Mouse (Mus musculus) forebrain, postnatal 0 days (tissue): ENCODE results near the gene Tbc1d16. TPM values are rescaled to one million over a fixed set of nuclear protein-coding genes. Genes with fewer than 3 reads are reported as not detected.
A peak's percentile ranks its signal among the peaks of the same experiment; 100 is the strongest.
"Not testable (repeated sequence)": the region's sequence is repeated elsewhere in the genome, so short reads cannot be mapped to it uniquely, and the experiment has no call there.

Experiments
- ATAC-seq: fragments of 200-750 bp; cut with Nextera tagmentation; 2 replicates; pipeline ENCODE4 v1.8.0; 2017; ENCODE audit warnings: mild to moderate bottlenecking, moderate library complexity
- DNase-seq: peaks from one replicate; pipeline ENCODE4 v3.0.0-alpha.2; 2015
- H3K27ac ChIP-seq: fragments of 300-500 bp; sonication (generic); 2 replicates; pipeline ENCODE4 v1.5.1; 2014; ENCODE audit warnings: low read depth, mild to moderate bottlenecking, antibody characterized with exemption, low read length, moderate library complexity, mixed read lengths
- H3K27me3 ChIP-seq: fragments of 300-500 bp; sonication (generic); 2 replicates; pipeline ENCODE4 v1.6.1; 2014; ENCODE audit warnings: mild to moderate bottlenecking, low read length, mixed read lengths; ENCODE audit not compliant: insufficient read depth
- H3K36me3 ChIP-seq: fragments of 300-500 bp; sonication (generic); 2 replicates; pipeline ENCODE4 v1.6.1; 2014; ENCODE audit warnings: mild to moderate bottlenecking, moderate library complexity; ENCODE audit not compliant: insufficient read depth
- H3K4me1 ChIP-seq: fragments of 300-500 bp; sonication (generic); 2 replicates; pipeline ENCODE4 v1.6.1; 2014; ENCODE audit warnings: antibody characterized with exemption; ENCODE audit not compliant: insufficient read depth
- H3K4me2 ChIP-seq: fragments of 300-500 bp; sonication (generic); 2 replicates; pipeline ENCODE4 v1.6.1; 2014; ENCODE audit warnings: low read depth, mild to moderate bottlenecking, moderate library complexity
- H3K4me3 ChIP-seq: fragments of 300-500 bp; sonication (generic); 2 replicates; pipeline ENCODE4 v1.5.1; 2014; ENCODE audit warnings: low read depth, low read length, mixed read lengths
- H3K9ac ChIP-seq: fragments of 300-500 bp; sonication (generic); 2 replicates; pipeline ENCODE4 v1.6.1; 2014; ENCODE audit warnings: mild to moderate bottlenecking
- H3K9me3 ChIP-seq: fragments of 300-500 bp; sonication (generic); 2 replicates; pipeline ENCODE4 v1.6.1; 2016; ENCODE audit warnings: low read length
- CTCF ChIP-seq: sonication (generic); IDR thresholded peaks from 2 replicates; pipeline ENCODE4 v1.5.1; 2016; ENCODE audit warnings: antibody characterized with exemption, control low read depth, low read depth
- WGBS: fragments of 180-500 bp; shearing (Covaris S2); extraction: QIAGEN DNeasy Blood & Tissue Kit; methylation state at CpG from one replicate; pipeline ENCODE4 v1.1.7; 2014; 5-methylcytosine and 5-hydroxymethylcytosine counted together
- polyA plus RNA-seq: library from polyadenylated mRNA; unstranded; fragments of >200 nt; fragmentation: Nextera tagmentation; extraction: Ambion mirVana; gene quantifications from 2 replicates; pipeline ENCODE4 v1.2.1, GENCODE M21; 2015
- total RNA-seq: library from RNA; depleted of rRNA; stranded (reverse); fragments of >200 nt; gene quantifications from 2 replicates; pipeline ENCODE4 v1.2.3, GENCODE M21; 2014; rRNA removed

Gene Tbc1d16
- total RNA-seq (133 and 153 TPM in 2 replicates), polyA plus RNA-seq (41.2 and 60.4 TPM in 2 replicates)

DNA sequence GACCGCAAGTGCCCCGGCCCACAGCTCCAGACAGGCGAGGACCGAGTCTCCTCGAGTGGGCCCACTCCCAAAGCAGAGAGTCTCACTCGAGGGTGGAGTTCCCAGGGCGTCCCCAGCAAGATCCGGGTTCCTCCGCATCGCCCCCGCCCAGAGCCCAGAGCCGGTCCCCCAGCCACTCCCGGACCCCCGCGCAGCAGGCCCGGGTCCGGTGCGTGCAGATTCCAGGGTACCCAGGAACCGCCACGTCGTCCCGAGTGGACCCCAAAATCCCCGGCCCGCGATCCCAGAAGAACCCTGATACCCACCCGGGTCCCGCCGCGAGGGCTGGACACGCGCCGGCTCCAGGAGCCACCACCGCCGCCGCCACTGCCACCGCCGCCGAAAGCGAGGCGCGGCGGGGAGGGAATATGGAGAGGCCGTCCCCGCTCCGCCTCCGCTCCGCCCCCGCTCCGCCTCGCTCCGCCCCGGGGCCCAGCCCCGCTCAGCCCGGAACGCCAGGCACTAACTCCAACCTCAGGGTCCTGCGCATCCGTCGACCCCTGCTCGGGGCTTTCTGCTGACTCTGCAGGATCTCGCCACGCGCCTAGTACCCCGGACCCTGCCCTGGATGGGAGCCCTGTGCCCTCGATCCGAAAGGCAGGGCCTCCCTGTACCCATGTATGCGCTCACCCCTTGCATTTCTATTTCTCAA is at the start of gene Tbc1d16, which contains the start of gene Ccdc40:
Tbc1d16 (minus strand) TSS at position 409 of the 691 bp plus-strand sequence.
Ccdc40 (plus strand) TSS at position 482 of the 691 bp plus-strand sequence.
- 2% methylated on average over 50 of the region's 66 CpGs for WGBS
- Histone ChIP-seq H3K27ac (peak within 1 kb of the TSS; percentile 64), H3K36me3 (no peaks in the 10 kb centered on the region), H3K27me3 (no peaks in the 10 kb centered on the region), H3K4me3 (peak within 1 kb of the TSS; percentile 73), H3K4me2 (peak within 1 kb of the TSS; percentile 97), H3K9me3 (no peaks in the 10 kb centered on the region), H3K4me1 (peaks cover 32% of the 10 kb centered on the region), H3K9ac (peak within 1 kb of the TSS; percentile 77)
- DNase-seq (peak; percentile 84), ATAC-seq (peak; percentile 91)
- TF ChIP-seq CTCF = no peak

DNA sequence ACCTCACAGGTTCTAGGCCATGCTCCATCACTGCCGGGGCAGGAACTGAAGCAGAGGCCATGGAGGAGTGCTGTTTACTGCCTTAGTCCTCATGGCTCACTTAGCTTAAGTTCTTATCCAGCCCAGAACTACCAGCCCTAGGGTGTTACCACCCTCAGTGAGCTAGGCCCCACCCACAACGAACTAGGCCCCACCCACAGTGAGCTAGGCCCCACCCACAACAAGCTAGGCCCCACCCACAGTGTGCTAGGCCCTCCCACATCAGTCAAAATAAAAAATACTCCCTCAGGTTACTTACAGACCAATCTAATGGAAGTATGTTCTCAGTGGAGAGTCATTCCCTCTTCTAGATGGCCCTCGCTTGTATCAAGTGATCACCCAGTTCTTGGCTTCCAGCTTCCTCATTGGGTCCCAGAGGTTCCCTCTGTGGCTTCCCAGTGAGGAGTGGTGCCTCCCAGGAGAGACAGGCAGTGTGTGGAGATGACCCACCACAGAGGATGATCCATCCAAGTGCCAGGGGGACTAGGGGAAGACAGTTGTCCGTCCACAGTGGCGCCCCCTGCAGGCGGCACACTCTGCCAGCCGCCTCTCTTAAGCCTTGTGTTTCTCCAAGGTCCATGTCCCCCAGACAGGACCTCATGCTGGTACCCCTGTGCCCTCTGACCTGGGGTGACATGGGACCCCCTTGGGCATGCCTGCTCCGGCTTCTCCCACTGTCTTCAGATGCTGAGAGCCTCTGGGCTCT is 45.1 kb upstream of the Tbc1d16 start:
- Histone ChIP-seq H3K36me3 (peaks cover 42% of the 10 kb centered on the region), H3K9ac (no peak overlapping the region), H3K4me2 (no peak overlapping the region), H3K27me3 (no peaks in the 10 kb centered on the region), H3K4me3 (no peak overlapping the region), H3K9me3 (no peaks in the 10 kb centered on the region), H3K4me1 (peaks cover 6% of the 10 kb centered on the region), H3K27ac (no peak overlapping the region)
- DNase-seq = no peak
- ATAC-seq = no peak
- peak; percentile 37; the same call in 1 of the 2 replicates for TF ChIP-seq CTCF
- 88% methylated on average over 8 of the region's 8 CpGs for WGBS

DNA sequence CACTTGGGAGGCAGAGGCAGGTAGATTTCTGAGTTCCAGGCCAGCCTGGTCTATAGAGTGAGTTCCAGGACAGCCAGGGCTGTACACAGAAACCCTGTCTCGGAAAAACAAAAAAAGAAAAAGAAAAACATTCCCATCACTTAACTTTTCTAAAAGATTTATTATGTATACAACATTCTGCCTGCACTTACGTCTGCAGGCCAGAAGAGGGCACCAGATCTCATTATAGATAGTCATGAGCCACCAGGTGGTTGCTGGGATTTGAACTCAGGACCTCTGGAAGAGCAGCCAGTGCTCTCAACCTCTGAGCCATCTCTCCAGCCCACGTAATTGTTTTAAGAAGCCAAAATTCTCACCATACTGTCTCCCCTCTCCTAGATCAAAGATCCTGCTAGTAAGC is 44.2 kb upstream of the Tbc1d16 start:
- peaks cover 13% of the 10 kb centered on the region for H3K4me1 ChIP-seq
- 60% methylated on average over 3 of the region's 3 CpGs for WGBS
- not testable (repeated sequence) for H3K27me3 ChIP-seq, H3K4me3 ChIP-seq, ATAC-seq, DNase-seq, H3K27ac ChIP-seq, H3K9ac ChIP-seq, H3K9me3 ChIP-seq, H3K4me2 ChIP-seq
- TF ChIP-seq CTCF = peak; percentile 59
- peaks cover 34% of the 10 kb centered on the region for H3K36me3 ChIP-seq

- no peaks in the 10 kb centered on the region for H3K9me3 ChIP-seq
- peaks cover 17% of the 10 kb centered on the region for H3K4me1 ChIP-seq
- WGBS = 64% methylated on average over 16 of the region's 16 CpGs
- 0 out of 2 replicates have a peak overlapping the region, but pooled peaks have one; percentile 57 for H3K27ac ChIP-seq
- H3K4me2 ChIP-seq = peak overlapping the region; percentile 97
- ATAC-seq (peak; percentile 43), DNase-seq (peak; percentile 58)
- H3K36me3 ChIP-seq = peaks cover 6% of the 10 kb centered on the region; the same call in 1 of the 2 replicates
- H3K9ac ChIP-seq = peak overlapping the region; percentile 71
- H3K27me3 ChIP-seq = no peaks in the 10 kb centered on the region
- H3K4me3 ChIP-seq = peak overlapping the region; percentile 61
- no peak for TF ChIP-seq CTCF
These were observed 40.4 kb upstream of the Tbc1d16 start for GRCm38 (mm10) chr11:119268557-119269195.

GRCm38 (mm10) chr11:119267768-119268556 is 39.7 kb upstream of the Tbc1d16 start, which contains the start of gene Gaa:
Gaa (plus strand) TSS chr11:119267887.
- no peaks in the 10 kb centered on the region for H3K9me3 ChIP-seq
- H3K9ac ChIP-seq = peak within 1 kb of the TSS; percentile 71
- ATAC-seq (peak; percentile 88), DNase-seq (peak; percentile 97)
- H3K27ac ChIP-seq = peak within 1 kb of the TSS; percentile 72
- no peaks in the 10 kb centered on the region for H3K27me3 ChIP-seq
- H3K4me1 ChIP-seq = peaks cover 17% of the 10 kb centered on the region
- peak within 1 kb of the TSS; percentile 61 for H3K4me3 ChIP-seq
- TF ChIP-seq CTCF = peak; percentile 100
- H3K4me2 ChIP-seq = peak within 1 kb of the TSS; percentile 97
- 4% methylated on average over 52 of the region's 52 CpGs for WGBS
- H3K36me3 ChIP-seq = peaks cover 6% of the 10 kb centered on the region; the same call in 1 of the 2 replicates

GRCm38 (mm10) chr11:119267241-119267674 is 39.0 kb upstream of the Tbc1d16 start:
- H3K36me3 ChIP-seq = peaks cover 3% of the 10 kb centered on the region; the same call in 1 of the 2 replicates
- no peaks in the 10 kb centered on the region for H3K9me3 ChIP-seq
- no peak for TF ChIP-seq CTCF
- peak overlapping the region; percentile 15; the same call in 1 of the 2 replicates for H3K27ac ChIP-seq
- ATAC-seq (peak; percentile 30), DNase-seq (peak; percentile 41)
- WGBS = 24% methylated on average over 6 of the region's 6 CpGs
- H3K4me3 ChIP-seq = peak overlapping the region; percentile 61; the same call in 1 of the 2 replicates
- peaks cover 17% of the 10 kb centered on the region for H3K4me1 ChIP-seq
- H3K27me3 ChIP-seq = no peaks in the 10 kb centered on the region
- H3K4me2 ChIP-seq = peak overlapping the region; percentile 97
- H3K9ac ChIP-seq = peak overlapping the region; percentile 71; the same call in 1 of the 2 replicates
